Mouse (Mus musculus) cerebellum, adult 11-12 months (tissue): ENCODE data around the gene Ss18l1.

Experiments used
- DNase-seq: peaks from one replicate; pipeline ENCODE4 v3.0.0; 2022

Ss18l1 gene

GRCm38 (mm10) chr2:180040406-180040805 lies 1.9 kb upstream of the Ss18l1 start:
- DNase-seq: no peak

- no peak for DNase-seq
These were observed 593 bp upstream of the Ss18l1 start for GRCm38 (mm10) chr2:180041577-180042255.

GRCm38 (mm10) chr2:180042858-180043515 lies 678 bp downstream of the Ss18l1 start:
- no peak for DNase-seq

GRCm38 (mm10) chr2:180045283-180045682 lies 3.0 kb downstream of the Ss18l1 start:
- peak; percentile 50 for DNase-seq

- no peak for DNase-seq
These were observed 5.3 kb downstream of the Ss18l1 start for GRCm38 (mm10) chr2:180047580-180047979.

GRCm38 (mm10) chr2:180047980-180048635 lies 5.8 kb downstream of the Ss18l1 start:
- no peak for DNase-seq

- peak; percentile 82 for DNase-seq
These were observed 8.7 kb downstream of the Ss18l1 start for GRCm38 (mm10) chr2:180050986-180051385.

- peak; percentile 35 for DNase-seq
These were observed 9.9 kb downstream of the Ss18l1 start for GRCm38 (mm10) chr2:180051986-180052733.

- DNase-seq: no peak
These were observed 10.7 kb downstream of the Ss18l1 start for GRCm38 (mm10) chr2:180053001-180053400.

GRCm38 (mm10) chr2:180063338-180064131 lies 21.2 kb downstream of the Ss18l1 start:
- no peak for DNase-seq

GRCm38 (mm10) chr2:180069770-180070480 lies 27.6 kb downstream of the Ss18l1 start:
- DNase-seq: no peak

GRCm38 (mm10) chr2:180070481-180071453 lies 28.5 kb downstream of the Ss18l1 start, which contains the start of gene Mtg2:
TSS of gene Mtg2 (plus strand) at chr2:180070588.
- DNase-seq: peak; percentile 96

GRCm38 (mm10) chr2:180071671-180072070 lies 29.4 kb downstream of the Ss18l1 start:
- peak; percentile 28 for DNase-seq

- DNase-seq: no peak
These were observed 30.6 kb downstream of the Ss18l1 start for GRCm38 (mm10) chr2:180072886-180073285.

GRCm38 (mm10) chr2:180077622-180078021 lies 35.3 kb downstream of the Ss18l1 start:
- DNase-seq: no peak

- no peak for DNase-seq
These were observed 38.4 kb downstream of the Ss18l1 start for GRCm38 (mm10) chr2:180080680-180081079.

- DNase-seq: no peak
These were observed 40.8 kb downstream of the Ss18l1 start for GRCm38 (mm10) chr2:180083063-180083462.

- DNase-seq: no peak
These were observed 42.3 kb downstream of the Ss18l1 start for GRCm38 (mm10) chr2:180084565-180084964.

GRCm38 (mm10) chr2:180085926-180086636 lies 43.8 kb downstream of the Ss18l1 start:
- DNase-seq: no peak

- peak; percentile 7 for DNase-seq
These were observed 44.3 kb downstream of the Ss18l1 start for GRCm38 (mm10) chr2:180086637-180087027.
